Mouse (Mus musculus) heart, postnatal 0 days (tissue): ENCODE measurements around the gene Eef1g.

Experiments
- CTCF ChIP-seq: IDR thresholded peaks from 2 replicates; pipeline ENCODE4 v1.5.1; 2016; ENCODE audit warnings: antibody characterized with exemption, control low read depth, low read depth
- EP300 ChIP-seq: IDR thresholded peaks from 2 replicates; pipeline ENCODE4 v1.6.1; 2016; ENCODE audit warnings: antibody characterized with exemption, low read depth

- TF ChIP-seq EP300 (no peak), CTCF (no peak)
These were observed 29.8 kb downstream of the Eef1g start for GRCm38 (mm10) chr19:8996601-8997000.
